Mouse (Mus musculus) kidney, adult 8-10 months (tissue): Measurements from ENCODE around the gene Kel.

Experiments
- DNase-seq, 2 experiments: peaks; one replicate each; pipeline ENCODE4 v3.0.0; 2022

The Kel gene

DNA sequence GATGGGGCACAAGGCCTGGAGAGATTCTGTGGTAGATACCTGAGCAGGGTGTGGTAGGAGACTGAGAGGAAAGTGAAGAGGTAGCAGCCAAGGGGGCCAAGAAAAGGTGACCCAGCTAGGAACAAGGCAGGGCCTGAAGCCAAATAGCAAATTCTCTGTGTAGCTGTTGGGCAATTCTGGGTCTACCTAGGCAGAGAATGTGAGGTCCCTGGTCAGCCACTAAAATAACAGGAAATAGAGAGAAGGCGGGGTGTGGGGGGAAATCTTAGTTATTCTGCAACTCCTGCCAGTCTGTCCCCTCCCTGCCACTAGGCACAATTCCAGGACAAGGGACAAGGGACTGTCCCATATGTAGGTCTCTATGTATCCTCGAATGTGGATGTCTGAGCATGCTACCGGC is 60.9 kb downstream of the Kel start:
- DNase-seq = no peak

DNA sequence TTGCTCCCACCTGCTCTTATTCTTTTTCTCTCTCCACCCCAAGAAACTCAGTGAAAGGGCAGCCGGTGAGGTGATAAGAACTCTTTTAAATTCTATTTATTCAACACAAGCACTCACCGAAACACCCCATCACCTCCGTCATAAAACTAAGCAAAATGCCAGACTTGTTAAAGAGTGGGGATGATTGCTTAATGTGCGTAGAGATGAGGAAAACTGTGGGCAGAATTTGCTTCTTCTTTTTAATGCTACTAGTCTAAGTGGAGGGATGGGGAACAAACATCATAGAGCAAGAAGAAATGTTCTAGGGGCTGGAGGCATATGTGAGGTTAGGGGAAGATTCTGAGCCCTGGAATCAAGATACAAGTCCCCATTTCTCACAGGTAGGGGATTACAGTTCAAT is 61.4 kb downstream of the Kel start:
- no peak for DNase-seq

DNA sequence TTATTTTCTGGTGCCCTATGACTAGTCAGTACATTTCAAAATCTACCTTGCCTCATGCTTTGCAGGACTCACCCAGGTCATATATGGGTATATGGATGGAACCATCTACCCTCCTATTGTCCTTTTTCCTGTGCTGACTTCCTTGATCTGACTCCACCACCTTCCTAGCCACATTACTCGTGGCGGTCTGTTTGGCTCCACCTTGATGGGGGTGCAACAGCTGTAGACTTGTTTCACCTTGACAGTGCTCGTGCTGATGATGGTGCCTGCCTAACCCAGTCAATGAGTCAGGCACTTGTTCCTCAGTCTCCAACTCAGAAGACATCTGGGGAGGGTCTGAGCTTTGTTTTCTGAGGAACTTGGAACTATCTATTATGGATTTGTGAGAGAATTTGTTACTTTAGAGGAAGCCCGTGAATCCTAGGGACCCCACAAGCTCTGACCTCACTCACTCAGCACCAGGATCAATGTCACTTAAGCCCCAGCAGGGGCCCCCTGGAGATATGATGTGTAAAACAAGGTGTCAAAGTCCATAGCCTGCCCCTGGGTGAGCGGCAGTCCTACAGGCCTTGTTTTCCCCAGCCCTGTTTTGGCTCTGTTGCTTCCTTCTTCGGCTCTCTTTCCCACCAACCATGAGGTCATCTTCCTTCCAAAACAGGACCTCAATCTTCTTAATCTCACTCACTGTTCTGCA is 62.8 kb downstream of the Kel start:
- no peak for DNase-seq

DNA sequence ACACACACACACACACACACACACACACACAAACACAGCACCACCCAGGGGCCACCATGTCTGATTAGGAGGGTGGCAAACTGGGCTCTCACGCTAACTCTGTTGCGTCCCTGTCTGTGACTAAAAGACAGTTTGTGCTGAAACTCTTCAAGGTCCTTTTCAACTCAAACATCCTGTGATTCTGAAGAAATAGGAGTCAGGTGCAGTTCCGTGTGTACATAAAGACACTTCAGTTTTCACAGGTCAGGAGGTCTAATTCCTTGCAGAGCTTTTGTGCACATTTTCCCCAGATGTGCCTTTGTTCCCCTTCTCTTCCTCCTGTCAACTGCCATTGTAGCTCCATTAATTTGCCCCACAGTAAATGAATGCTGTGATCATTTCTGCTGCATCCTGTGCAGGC is 63.7 kb downstream of the Kel start:
- no peak for DNase-seq

DNA sequence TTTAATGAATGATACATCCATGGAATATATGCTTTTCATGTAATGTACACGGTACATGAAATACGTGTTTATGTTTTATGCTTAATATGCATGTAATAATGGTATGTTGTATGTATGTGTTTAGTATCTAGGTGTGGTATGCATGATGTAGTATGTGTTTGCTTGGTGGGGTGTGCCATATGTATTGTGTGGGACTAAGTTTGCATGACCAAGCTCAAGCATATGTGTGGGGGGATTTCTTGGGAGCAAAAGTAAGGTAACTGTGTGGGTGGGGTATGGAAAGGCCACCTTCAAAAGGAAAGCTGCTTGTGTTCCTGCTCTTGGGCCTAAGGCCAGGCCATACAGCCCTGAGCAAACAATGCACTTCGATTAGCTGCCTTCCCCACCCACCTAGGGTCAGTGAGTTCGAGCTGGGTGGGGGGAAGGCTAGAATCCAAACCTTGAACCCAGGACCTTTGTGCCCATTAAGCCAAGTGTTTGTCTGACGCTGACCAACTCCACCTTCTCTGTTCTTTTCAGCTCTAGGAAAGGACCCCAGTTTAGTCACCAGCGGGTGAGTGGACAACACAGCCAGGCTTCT is 66.1 kb downstream of the Kel start:
- DNase-seq = no peak

DNA sequence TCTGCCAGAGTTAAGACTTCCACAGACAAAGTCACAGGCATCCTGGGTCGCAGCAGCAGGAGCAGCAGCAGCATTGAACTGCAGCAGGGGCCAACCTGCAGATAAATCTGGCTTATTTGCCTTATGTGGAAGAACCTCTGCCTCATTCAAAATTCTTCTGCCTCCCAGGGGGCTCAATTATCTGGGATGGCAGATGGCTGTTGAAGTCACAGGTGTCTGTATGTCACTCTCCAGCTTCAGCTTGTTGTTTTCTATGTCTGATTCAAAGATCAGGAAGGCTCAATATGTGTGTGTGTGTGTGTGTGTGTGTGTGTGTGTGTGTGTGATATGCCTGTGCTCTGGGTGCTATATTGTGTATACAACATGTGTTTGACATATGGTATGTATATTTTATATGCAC is 66.7 kb downstream of the Kel start:
- DNase-seq = no peak
